Mouse (Mus musculus) 416B (cell line): ENCODE data around the gene Slc16a12.
"Not testable (repeated sequence)": the region's sequence is repeated elsewhere in the genome, so short reads cannot be mapped to it uniquely, and the experiment has no call there.

Experiments used
- DNase-seq: peaks from one replicate; pipeline ENCODE4 v3.0.0; 2011; ENCODE audit warnings: low read depth

The Slc16a12 gene

DNA sequence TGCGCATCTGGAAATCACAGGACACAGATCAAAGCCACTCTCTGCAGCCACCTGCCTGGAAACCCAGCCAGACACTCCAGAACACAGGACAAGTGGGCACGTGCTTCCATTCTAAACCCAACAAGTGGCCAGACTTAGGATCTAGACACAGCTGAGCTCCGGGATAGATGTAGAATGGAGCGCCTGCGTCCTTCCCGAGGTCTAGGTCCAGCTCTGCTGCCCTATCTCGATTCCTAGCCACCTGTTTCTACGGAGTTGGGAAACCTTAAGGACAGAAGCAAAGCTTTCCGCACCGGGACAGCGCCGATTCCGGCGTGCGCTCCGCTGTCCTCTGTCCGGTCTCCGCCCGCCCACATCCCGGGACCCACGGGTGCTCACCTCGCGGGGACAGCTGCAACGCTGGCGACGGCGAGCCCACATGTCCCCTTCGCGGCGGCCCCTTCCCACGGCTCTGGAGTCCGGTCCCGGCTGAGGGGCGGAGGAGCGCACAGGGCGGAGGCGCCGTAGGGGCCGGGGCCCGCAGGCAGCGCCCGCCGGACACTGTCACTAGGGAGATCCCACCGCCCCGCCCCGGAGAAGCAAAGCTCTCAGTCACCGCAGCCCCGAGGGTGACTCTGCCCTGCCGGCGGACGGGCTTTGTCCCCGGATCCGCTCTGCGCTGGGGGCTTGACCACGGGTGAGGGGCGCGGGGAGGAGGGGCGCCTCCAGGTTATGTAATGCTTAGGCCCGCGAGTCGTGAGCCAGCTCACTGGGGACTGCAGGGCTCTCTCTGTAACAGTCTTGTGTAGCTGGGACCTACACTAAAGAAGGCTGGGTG is at the start of gene Slc16a12:
Gene Slc16a12, minus strand, starts transcription at position 602 of the 817 bp plus-strand sequence.
- DNase-seq: peak; percentile 42

DNA sequence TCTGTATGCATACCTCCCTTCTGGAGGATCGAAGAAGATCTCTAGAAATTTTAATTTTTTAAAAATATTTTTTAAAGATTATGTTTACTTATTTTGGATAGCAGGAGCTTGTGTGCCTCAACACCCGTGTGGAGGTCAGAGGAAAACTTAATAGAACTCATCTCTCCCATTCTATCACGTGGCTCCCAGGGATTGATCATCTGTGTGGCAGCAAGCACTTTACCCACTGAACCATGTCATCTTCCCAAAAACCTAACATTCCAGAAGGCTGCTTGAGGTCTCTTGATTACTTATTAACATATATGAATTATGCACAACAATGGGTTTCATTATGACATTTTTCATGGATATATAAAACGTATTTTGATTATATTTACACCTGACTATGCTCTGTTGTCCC is 49.3 kb upstream of the Slc16a12 start:
- DNase-seq: no peak

DNA sequence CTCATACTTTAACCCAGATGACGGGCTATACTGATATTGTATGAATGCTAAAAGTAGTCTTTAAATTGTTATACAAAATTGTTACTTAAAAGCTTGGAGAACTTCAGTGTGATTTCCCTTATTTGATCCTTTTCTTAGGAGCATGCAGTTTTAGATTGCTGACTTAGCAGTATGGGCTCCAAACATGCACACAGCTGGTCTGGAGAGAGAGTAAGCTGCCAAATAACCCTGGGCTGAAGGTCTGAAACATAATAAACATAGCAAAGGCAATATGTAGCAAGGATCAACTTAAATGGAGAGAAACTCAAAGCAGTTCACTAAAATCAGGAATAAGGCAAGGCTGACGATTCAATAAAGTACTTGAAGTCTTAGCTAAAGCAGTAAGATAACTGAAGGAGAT is 35.4 kb upstream of the Slc16a12 start:
- no peak for DNase-seq

DNA sequence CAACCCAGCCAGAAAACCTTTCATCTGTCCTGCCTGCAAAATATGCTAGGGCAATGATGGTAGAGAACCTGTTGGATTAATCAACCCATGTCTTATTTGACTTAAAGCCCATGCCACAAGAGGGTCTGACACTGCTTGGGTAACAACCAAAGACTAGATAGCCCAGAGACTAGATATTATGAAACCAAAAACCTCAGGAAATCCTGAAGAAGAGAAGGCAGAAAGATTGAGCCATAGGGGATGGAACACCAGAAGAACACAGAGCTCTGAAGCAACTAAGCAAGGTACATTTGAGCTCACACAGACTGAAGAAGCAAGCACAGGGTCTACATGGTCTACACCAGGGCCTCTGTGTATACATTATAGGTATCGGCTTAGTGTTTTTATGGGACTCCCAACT is 31.9 kb upstream of the Slc16a12 start:
- DNase-seq: peak; percentile 49

DNA sequence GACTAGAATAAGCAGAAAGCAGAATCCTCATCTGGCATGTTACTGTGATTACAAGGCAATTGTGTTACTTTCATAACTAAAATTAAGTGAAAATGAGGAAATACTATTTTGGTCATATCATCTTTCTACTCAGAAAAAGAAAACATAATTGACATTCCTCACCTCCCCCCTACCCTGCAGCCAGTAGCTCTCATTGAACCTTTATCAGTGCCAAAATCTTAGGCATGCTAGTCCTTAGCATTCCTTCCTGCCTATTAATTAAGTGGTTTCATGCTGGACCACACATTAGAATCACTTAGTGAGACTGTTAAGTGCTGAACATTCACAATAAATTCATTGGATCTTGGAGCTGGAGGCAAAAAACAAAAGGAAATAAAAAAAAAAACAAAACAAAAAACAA is 31.0 kb upstream of the Slc16a12 start:
- no peak for DNase-seq

DNA sequence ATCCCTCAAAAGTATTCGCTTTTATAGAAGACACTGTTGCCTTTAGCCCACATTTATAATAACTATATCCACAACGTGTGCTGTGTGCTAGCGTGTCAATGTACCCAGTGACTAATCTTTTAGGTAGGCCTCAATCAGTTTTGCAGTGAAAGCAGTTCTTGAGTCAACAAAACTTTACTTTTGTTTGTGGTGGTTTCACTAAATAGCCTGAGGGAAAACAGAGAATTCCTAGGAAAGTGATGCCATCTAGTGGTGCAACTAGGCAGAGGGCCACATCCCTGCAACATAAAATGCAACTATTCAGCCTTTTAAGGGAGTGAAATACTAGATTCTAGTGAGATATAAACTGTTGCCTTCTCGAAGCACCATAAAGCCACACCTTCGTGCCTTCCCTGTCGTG is 25.7 kb upstream of the Slc16a12 start:
- peak; percentile 80 for DNase-seq

DNA sequence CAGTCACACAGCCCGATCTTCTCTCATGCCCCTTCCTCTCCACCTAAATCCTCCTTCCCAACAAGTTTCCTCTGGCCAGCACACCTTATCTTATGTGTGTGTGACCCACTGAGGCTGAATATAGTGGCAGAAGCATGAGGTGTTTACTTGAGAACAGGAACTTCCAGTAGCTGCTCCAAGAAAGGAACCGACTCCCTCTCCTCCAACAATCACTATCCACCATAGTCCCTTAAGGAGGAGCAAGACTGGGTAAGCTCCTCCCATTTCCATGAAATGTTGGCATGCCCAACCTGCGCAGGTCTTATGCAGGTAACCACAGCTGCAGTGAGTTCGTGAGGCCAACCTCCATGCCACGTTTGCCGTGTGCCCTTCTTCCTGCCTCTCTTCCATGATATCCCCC is 23.7 kb upstream of the Slc16a12 start:
- DNase-seq: no peak

DNA sequence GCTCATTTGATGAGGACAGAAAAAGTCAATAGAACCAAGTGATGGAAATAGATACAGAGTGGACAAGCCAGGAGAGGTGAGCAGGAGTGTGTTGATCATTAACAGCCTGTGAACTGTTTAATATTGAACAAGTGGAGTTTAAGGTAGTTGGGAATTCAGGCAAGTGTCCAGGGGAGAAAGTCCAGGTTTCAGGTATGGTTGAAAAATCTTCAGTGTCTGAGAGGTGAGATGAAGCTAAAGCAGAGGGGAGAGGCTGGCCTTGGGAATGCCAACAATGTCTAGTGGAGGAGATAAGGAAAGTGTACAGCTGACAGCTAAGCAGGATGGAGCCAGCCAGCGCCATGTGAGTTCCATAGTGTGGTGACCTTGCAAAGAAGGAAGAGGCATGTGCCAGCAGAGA is 11.7 kb upstream of the Slc16a12 start:
- no peak for DNase-seq

DNA sequence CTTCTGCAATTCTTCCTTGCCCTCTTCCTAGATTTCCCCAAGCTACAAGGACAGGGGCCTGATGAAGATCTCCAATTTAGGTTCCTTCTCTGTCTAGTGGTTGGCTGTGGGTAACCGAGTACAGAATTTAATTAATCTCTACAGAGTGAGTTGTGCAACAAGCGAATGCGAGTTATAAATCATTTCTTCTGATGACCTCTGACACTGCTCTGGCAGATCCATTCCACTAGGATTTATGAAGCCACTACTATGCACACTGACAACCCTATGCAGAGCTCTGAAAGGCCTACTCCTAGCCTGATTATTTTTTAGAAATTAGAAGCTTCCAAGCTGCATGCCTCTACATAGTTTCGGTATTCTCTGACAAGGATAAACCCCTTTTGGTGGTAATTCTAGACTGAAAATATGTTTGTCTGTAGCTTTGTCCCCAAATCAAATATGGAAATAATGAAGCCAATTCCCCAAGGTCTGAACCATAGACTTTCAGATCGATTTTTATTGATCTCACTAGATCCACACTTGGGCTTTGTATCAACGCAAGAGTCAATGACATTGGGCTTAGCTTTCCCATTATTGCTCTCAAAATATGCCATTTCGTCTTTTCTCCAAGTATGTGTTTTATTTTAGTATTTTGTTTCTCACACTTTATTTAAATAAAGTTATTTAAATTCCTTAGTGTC is 9.6 kb upstream of the Slc16a12 start:
- no peak for DNase-seq

DNA sequence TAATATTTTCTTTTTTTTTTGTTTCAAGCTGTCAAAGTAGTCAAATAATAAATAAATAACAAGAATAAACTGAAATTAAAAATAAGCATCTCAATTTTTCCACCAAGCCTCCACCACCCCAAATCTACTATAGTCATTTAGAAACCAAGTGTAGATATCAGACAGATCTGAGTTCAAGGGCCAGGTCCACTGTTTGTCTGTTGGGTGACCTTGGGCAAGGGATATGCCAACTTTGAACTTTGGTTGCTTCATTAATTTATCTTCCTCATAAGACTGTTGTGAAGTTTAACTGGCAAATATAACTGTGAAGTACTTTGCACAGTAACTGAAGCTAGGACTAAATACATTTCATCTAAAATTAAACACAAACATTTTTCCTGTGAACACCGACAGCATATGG is 8.6 kb upstream of the Slc16a12 start:
- no peak for DNase-seq

DNA sequence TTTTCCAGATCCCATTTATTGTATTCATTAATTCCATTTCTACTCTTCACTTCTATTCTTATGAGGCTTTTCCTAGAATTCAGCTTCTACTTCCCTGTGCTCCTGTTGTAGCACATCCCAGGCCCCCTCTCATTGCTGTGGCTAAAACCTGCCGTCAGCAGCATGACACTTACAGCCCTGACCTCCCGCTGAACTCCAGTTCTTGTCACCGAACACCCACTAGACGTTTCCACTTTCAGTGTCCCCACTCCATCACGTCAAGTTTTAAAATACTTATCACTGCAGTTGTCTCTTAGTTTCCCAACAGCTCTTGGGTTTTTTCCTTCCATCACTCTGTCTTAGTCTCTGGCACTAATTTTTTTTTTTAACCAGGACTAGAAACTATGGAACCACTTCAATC is 6.2 kb upstream of the Slc16a12 start:
- DNase-seq: no peak

DNA sequence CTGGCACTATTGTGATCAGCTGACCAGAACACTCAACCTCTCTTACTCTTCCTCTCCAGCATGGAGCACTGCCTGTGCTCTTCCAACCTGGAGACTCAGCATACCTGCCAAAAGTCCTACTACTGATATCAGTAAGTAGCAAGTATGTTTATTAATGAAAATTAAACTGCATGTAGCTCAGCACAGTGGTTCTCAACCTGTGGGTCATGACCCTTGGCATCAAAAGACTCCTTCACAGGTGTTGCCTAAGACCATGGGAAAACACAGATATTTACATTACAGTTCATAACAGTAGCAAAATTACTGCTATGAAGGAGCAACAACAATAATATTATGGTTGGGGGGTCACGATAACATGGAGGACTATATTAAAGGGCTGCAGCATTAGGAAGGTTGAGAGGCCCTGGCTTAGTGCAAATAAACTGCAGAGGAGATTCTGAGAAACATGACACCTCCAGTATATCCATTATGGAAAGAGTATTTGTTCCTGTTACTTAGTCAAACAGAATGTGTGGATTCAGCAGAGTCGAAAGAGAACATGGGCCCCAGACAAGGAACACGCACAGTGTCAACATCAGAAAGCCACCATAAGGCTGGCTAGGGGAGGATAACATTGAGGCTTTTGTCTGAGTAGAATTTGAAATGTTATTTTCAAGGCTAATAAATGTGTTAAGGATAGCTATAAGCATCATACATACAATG is 5.5 kb upstream of the Slc16a12 start:
- DNase-seq: no peak

DNA sequence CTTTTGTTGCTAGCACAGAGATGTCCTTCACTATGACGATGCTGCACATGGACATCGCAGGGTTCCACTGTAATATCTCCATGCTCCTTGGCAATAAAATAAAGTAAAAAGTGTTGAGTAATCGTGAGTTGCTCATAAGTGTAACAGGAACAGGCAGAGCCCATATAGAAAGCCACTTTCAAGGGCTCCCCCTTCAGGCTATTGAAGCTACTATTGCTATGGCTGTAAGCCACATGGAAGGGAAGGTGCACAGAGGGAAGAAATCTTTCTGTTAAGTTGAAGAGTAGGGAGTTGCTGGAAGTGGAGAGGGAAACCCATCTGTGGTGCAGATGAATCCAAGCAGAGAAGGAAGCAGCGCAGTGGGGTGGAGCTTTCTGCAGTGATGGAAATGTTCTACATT is 4.1 kb upstream of the Slc16a12 start:
- peak; percentile 79 for DNase-seq

DNA sequence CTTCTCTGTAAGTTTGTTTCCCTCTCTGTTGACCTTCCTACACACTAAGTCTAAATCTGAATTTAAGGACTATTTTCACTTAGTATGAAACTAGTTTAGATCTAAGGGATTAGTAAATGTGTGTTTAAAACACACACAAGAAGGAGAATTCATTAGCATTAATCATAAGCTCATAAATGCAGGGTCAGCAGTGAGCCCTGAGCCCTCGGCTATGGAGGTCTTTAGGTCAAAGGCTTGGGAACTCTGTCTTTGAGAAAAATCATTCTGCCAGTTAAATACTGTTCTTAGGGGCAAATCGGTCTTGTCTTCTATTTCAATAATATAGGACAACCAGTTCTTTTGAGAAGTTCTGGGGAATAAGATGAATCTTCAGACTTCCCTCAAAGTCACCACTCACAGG is 1.9 kb upstream of the Slc16a12 start:
- no peak for DNase-seq

DNA sequence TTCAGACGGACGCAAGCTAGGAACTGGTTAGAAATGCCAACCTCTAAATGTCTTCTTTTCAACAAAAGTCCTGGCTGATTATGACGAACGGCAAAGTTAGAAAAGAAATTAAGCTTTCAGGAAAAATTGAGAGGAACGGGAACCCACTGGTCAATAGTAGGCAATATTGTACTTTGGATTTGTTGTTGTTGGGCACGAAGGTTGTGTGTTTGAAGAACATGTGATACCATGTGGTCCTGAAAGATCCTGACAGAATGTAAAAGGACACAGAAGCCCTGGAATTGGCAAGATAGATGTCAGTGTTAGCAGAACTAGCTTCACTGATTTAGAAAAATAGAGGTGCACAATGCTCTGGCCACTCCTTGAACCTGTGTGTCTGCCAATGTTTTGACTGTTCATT is 880 bp upstream of the Slc16a12 start:
- not testable (repeated sequence) for DNase-seq

DNA sequence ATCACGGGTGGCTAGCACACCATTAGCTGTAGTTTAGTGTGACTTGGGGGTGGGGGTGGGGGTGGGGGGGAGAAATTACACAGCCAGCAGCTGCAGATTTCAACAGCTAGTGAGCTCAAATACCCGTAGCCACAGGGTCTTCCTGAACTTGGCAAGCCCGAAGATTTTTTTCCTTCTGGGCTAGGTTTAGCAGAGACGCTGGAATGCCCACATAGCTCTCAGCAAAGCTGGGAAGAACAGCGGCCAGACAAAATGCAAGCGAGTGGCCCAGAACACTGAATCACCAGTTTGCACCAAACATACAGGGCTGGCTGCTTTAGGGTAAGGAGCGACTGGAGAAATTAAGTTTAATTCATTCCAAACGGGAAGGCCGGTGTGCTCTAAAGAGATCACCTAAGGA is 888 bp downstream of the Slc16a12 start:
- DNase-seq: no peak

DNA sequence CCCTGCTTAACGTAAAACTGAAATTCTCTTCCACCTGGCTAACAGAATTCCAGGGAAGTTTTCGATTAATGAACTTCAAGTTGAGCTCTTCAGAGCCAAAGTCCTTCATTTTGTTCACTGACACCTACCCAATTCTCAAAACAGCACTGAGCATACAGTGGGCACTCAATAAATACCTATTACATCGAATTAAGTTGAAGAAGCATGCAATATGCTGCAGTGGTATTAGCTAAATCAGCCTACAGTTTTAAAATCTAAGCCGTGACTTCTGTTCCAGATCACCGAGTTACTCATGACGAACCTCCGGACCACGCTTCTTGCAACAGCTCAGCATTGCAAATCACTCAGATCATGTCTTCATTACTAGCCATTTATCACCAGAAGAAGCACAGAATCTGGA is 2.1 kb downstream of the Slc16a12 start:
- peak; percentile 26 for DNase-seq

DNA sequence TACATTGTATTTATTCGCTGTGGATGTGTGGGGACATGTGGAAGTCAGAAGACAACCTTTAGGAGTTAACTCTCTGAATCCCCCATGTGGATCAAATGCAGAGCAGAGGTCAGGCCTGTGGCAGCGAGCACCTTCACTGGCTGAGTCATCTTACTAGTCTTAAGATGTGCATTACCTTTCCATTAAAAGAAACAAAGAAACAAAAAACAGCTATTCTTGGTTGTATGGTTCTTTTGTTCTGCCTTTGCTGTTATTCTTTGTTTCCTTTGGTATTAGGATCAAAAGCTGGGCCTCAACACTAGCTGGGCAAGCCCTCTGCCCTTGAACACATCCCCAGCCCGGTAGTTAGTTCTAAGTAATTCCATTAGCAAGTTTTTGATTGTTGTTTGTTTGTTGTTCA is 9.2 kb downstream of the Slc16a12 start:
- no peak for DNase-seq

DNA sequence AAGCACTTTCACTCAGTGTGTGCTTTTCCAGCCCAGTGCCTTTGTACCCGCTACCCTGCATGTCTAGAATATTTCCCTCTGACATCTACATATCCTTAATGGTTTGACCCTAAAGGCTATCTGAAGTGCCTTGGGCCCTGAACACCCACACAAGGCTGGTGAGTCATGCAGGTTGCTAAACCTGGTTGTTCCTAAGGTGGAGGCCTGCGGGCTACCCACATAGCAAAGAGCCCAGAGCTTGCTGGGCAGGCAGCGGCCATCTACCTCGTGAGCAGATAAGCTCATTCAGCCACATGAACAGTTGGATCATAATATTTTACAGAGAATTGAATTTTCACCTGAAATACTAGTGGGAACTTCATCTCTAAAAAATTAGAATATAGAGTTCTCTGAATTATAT is 11.2 kb downstream of the Slc16a12 start:
- DNase-seq: no peak

DNA sequence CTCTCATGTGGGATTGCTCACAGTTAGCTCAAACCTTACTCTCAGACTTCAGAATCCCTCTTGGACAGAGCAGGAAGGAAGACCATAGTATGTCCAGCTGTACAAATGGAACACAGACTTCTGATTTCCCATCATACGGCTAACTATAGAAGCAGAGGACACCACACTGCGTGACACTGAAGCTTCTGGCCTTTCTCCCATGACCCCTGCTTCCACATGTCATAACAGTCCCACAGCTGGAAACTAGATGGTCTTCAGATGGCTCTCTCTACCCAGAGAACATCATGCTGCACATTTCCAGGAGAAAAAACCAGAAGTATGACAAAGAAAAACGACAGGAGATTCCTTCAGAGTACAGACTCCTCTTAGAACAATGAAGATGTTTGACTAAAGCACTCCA is 14.1 kb downstream of the Slc16a12 start:
- no peak for DNase-seq

DNA sequence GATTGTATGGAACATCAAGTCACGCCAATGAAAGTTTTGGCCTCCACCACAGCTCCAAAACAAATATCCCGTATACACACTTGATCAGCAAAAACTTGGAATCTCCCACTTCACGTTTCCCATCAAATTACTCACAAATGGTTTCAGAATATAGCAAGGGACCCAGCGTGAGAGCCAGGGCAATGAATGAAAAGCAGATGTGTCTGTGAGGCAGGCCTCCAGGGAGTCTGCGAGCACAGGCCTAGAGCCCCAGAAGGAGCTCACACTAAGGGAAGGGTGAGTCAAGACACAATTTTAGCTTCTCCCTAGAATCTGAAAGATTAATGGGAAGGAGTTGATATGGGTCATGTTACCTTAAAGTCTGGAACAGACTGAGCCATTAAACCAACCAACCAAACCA is 15.7 kb downstream of the Slc16a12 start:
- no peak for DNase-seq

DNA sequence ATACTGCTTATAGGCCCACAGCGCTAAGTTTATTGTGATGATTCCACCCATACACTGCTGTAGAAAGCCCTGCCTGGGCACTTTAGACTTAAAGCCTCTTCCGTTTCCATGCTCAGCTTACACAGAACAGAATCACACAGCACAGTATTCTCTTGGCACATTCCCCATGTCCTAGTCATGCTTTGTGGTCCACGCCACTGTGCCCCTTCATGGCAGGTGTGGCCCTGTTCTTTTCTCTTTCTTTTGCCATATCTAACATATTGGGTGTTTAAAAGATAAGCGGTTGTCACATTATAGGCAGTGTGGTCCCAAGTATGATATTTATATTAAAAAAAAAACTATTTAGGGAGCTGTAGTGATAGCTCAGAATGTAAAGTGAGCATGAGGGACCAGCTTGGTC is 16.5 kb downstream of the Slc16a12 start:
- DNase-seq: no peak

DNA sequence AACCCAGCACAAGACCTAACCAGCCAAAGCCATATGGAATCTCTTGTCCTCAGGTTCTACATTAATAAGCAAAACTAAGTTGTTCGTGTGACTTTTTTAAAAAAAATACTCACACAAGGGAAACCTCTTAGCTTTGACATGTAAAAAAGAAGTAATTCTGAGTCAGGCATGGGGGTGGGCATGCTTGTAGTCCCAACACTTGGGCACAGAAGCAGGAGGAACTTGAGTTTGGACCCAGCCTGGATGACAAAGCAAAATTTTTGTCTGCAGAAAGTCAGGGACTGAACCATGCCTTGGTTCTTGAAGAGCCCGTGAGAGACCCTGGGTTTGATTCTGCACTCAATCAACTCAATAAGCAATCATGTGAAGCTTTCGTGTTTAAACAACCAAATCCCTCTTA is 17.6 kb downstream of the Slc16a12 start:
- peak; percentile 44 for DNase-seq
